Comparison of ENCODE assay signal across 23 mouse cellular contexts in the genomic region with DNA sequence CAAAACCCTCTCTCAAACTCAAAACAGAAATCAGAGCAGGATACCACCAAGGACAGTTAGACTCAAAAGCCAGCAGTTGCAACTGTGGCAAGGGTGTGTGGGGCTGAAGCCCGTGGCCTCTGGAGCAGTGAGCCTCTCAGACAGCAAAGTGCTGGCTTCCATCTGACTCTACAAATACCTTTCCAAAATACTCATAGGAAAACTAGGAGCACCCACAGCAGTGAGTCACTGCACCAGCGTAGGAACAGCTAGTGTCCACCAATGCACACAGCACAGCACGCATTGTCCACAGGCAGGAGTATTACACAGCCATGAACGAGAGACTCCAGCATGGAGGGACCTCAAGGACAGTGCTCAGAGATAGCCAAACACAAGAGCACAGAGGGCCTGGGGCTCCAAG. TPM values are rescaled to one million over a fixed set of nuclear protein-coding genes. Genes with fewer than 3 reads are reported as not detected.
DNase-seq lines count a peak whose midpoint lies in the region; ATAC-seq and TF ChIP-seq lines count a peak whose summit lies in the region.
"Had no signal": no experiment of that assay in that cellular context is flagged by ENCODE, and none has a peak within 500 bp of the region (broad histone marks: within the 10 kb centered on the region; RNA-seq: fewer than 3 reads in every experiment).

No protein-coding gene starts in this region.

- no peaks in the 10 kb centered on the region for H3K27me3 ChIP-seq in forebrain, embryonic 13.5 days
- H3K27me3 ChIP-seq in forebrain, embryonic 14.5 days (replicated peaks; ENCODE audit: control insufficient read depth, insufficient read depth, low read length): no peaks in the 10 kb centered on the region
- no peaks in the 10 kb centered on the region for H3K27me3 ChIP-seq in lung, postnatal 0 days (replicated peaks; ENCODE audit: insufficient read depth, low read length)
- H3K27me3 ChIP-seq in small intestine, adult 2 months (ENCODE audit: control insufficient read depth, insufficient read depth, low read length): no peaks in the 10 kb centered on the region
- H3K27me3 ChIP-seq: embryonic facial prominence, embryonic 12.5 days; hindbrain, embryonic 13.5 days; intestine, embryonic 15.5 days; limb, embryonic 15.5 days; lung, embryonic 15.5 days; midbrain, embryonic 15.5 days had no signal

- TF ChIP-seq EP300 in lung, postnatal 0 days (IDR thresholded peaks at IDR 0.05): no peak

- H3K4me3 ChIP-seq in forebrain, embryonic 13.5 days: no peak overlapping the region
- no peak overlapping the region for H3K4me3 ChIP-seq in forebrain, embryonic 14.5 days (ENCODE audit: low read depth, low read length)
- no peak overlapping the region for H3K4me3 ChIP-seq in lung, postnatal 0 days (ENCODE audit: low read depth, low read length)
- no peak overlapping the region for H3K4me3 ChIP-seq in embryonic fibroblast, embryonic 13.5 days (ENCODE audit: insufficient read depth, low read length)
- H3K4me3 ChIP-seq in small intestine, adult 2 months (ENCODE audit: low read depth, low read length): no peak overlapping the region
- H3K4me3 ChIP-seq: embryonic facial prominence, embryonic 12.5 days; hindbrain, embryonic 13.5 days; intestine, embryonic 15.5 days; limb, embryonic 15.5 days; lung, embryonic 15.5 days; midbrain, embryonic 15.5 days had no signal

- 91% methylated on average over 4 of the region's 4 CpGs for WGBS in forebrain, embryonic 13.5 days
- 88% methylated on average over 4 of the region's 4 CpGs for WGBS in forebrain, embryonic 14.5 days
- 86% methylated on average over 4 of the region's 4 CpGs for WGBS in lung, postnatal 0 days
- 97% methylated on average over 4 of the region's 4 CpGs for WGBS in small intestine, adult 2 months

- no peak overlapping the region for H3K27ac ChIP-seq in forebrain, embryonic 13.5 days
- no peak overlapping the region for H3K27ac ChIP-seq in forebrain, embryonic 14.5 days (ENCODE audit: low read depth, low read length)
- peak overlapping the region; percentile 95; the same call in 1 of the 2 replicates for H3K27ac ChIP-seq in lung, postnatal 0 days (ENCODE audit: low read length)
- peak overlapping the region; percentile 80 for H3K27ac ChIP-seq in embryonic fibroblast, embryonic 13.5 days (ENCODE audit: insufficient read depth, low read length)
- H3K27ac ChIP-seq in small intestine, adult 2 months (ENCODE audit: insufficient read depth, low read depth, low read length): peak overlapping the region; percentile 41; the same call in 1 of the 2 replicates
- H3K27ac ChIP-seq: embryonic facial prominence, embryonic 12.5 days; hindbrain, embryonic 13.5 days; limb, embryonic 15.5 days; lung, embryonic 15.5 days; midbrain, embryonic 15.5 days had no signal

- TF ChIP-seq CTCF in lung, postnatal 0 days (IDR thresholded peaks at IDR 0.05): no peak
- TF ChIP-seq CTCF in embryonic fibroblast, embryonic 13.5 days (IDR thresholded peaks at IDR 0.05; ENCODE audit: borderline replicate concordance, insufficient read depth, low read length): no peak
- TF ChIP-seq CTCF in small intestine, adult 2 months (IDR thresholded peaks at IDR 0.05; ENCODE audit: extremely low read depth, insufficient read length, insufficient replicate concordance, low read depth, low read length): no peak

- no peaks in the 10 kb centered on the region for H3K9me3 ChIP-seq in forebrain, embryonic 13.5 days (replicated peaks)
- H3K9me3 ChIP-seq in forebrain, embryonic 14.5 days (replicated peaks; ENCODE audit: control insufficient read depth, low read length): no peaks in the 10 kb centered on the region
- H3K9me3 ChIP-seq in lung, postnatal 0 days (ENCODE audit: low read length): no peaks in the 10 kb centered on the region
- H3K9me3 ChIP-seq: embryonic facial prominence, embryonic 12.5 days; hindbrain, embryonic 13.5 days; intestine, embryonic 15.5 days; limb, embryonic 15.5 days; lung, embryonic 15.5 days; midbrain, embryonic 15.5 days had no signal

- no peak for ATAC-seq in forebrain, embryonic 13.5 days
- no peak for ATAC-seq in forebrain, embryonic 14.5 days
- ATAC-seq in lung, postnatal 0 days: no peak
- no peak for ATAC-seq in erythroblast, adult 5-6 weeks (replicated peaks; ENCODE audit: low FRiP score, poor library complexity, severe bottlenecking)
- ATAC-seq: forebrain, postnatal 0 days; intestine, embryonic 15.5 days; midbrain, embryonic 15.5 days had no signal

- no peak for TF ChIP-seq POLR2A in embryonic fibroblast, embryonic 13.5 days (IDR thresholded peaks at IDR 0.05; ENCODE audit: low read depth, low read length)
- TF ChIP-seq POLR2A in small intestine, adult 2 months (IDR thresholded peaks at IDR 0.05; ENCODE audit: low read depth, low read length): no peak

- DNase-seq in forebrain, embryonic 14.5 days (ENCODE audit: low spot score): no peak
- DNase-seq in lung, postnatal 0 days (ENCODE audit: low spot score): no peak
- no peak for DNase-seq in lung, postnatal 14 days
- DNase-seq in adrenal gland, adult 18-20 months (ENCODE audit: low spot score in 2 of 2): no peak
- DNase-seq: adrenal gland, adult 8-10 months; cerebellum, postnatal 10 days; forebrain, postnatal 0 days; heart, postnatal 14 days; kidney, adult 9 months; kidney, postnatal 36 days; layer of hippocampus, adult 9-11 months; right cerebral cortex, postnatal 25 days had no signal

- H3K4me2 ChIP-seq in forebrain, embryonic 13.5 days: no peak overlapping the region
- no peak overlapping the region for H3K4me2 ChIP-seq in forebrain, embryonic 14.5 days (ENCODE audit: low read length)
- no peak overlapping the region for H3K4me2 ChIP-seq in lung, postnatal 0 days (replicated peaks; ENCODE audit: low read depth, low read length)
- H3K4me2 ChIP-seq: embryonic facial prominence, embryonic 12.5 days; heart, embryonic 11.5 days; hindbrain, embryonic 13.5 days; intestine, embryonic 15.5 days; limb, embryonic 15.5 days; lung, embryonic 15.5 days; midbrain, embryonic 15.5 days had no signal

- H3K36me3 ChIP-seq in forebrain, embryonic 13.5 days (ENCODE audit: poor library complexity, severe bottlenecking): peaks cover 27% of the 10 kb centered on the region
- H3K36me3 ChIP-seq in forebrain, embryonic 14.5 days (ENCODE audit: control insufficient read depth, insufficient read depth, low read length): peaks cover 22% of the 10 kb centered on the region
- peaks cover 30% of the 10 kb centered on the region for H3K36me3 ChIP-seq in lung, postnatal 0 days (ENCODE audit: insufficient read depth, low read length)
- peaks cover 45% of the 10 kb centered on the region for H3K36me3 ChIP-seq in small intestine, adult 2 months (ENCODE audit: control insufficient read depth, insufficient read depth, low read length)

- H3K4me1 ChIP-seq in forebrain, embryonic 13.5 days: peaks cover 7% of the 10 kb centered on the region; the same call in 1 of the 2 replicates
- no peaks in the 10 kb centered on the region for H3K4me1 ChIP-seq in forebrain, embryonic 14.5 days (ENCODE audit: control insufficient read depth, insufficient read depth, low read length)
- H3K4me1 ChIP-seq in lung, postnatal 0 days (ENCODE audit: insufficient read depth, low read depth, low read length): peaks cover 42% of the 10 kb centered on the region
- H3K4me1 ChIP-seq in embryonic fibroblast, embryonic 13.5 days (ENCODE audit: control insufficient read depth, insufficient read depth, low read length): peaks cover 29% of the 10 kb centered on the region
- peaks cover 26% of the 10 kb centered on the region for H3K4me1 ChIP-seq in small intestine, adult 2 months (ENCODE audit: control insufficient read depth, insufficient read depth, insufficient read length, low read length)

- 0 out of 2 replicates have a peak overlapping the region, but pooled peaks have one; percentile 26 for H3K9ac ChIP-seq in forebrain, embryonic 13.5 days
- H3K9ac ChIP-seq in forebrain, embryonic 14.5 days (ENCODE audit: low read length): no peak overlapping the region
- H3K9ac ChIP-seq in lung, postnatal 0 days (replicated peaks; ENCODE audit: low read depth): no peak overlapping the region
- H3K9ac ChIP-seq: embryonic facial prominence, embryonic 12.5 days; forebrain, postnatal 0 days; hindbrain, embryonic 13.5 days; intestine, embryonic 15.5 days; limb, embryonic 15.5 days; lung, embryonic 15.5 days; midbrain, embryonic 15.5 days had no signal

RNA-seq across cellular contexts. Expression of gene Sbno2, which starts 29.0 kb away (rescaled TPM):
- polyA plus RNA-seq in forebrain, embryonic 13.5 days (2015; fragmentation: Nextera tagmentation; extraction: Ambion mirVana): 11.6 and 13.6 TPM in 2 replicates
- polyA plus RNA-seq in forebrain, embryonic 14.5 days (2014; fragmentation: Nextera tagmentation; extraction: Ambion mirVana): 8.1 and 11.1 TPM in 2 replicates
- polyA plus RNA-seq in lung, postnatal 0 days (2015; fragmentation: Nextera tagmentation; extraction: Ambion mirVana): 17.5 and 26.4 TPM in 2 replicates
- 50.7 and 53.5 TPM in 2 replicates for polyA plus RNA-seq in embryonic fibroblast, embryonic 13.5 days (2011; ENCODE audit: insufficient read length, low read depth, missing spikeins)
- polyA plus RNA-seq in small intestine, adult 2 months (2012; rRNA removed): 61.2 and 126 TPM in 2 replicates
- 9.2 and 12.5 TPM in 2 replicates for total RNA-seq in erythroblast, adult 5-6 weeks (2015; ENCODE audit: low replicate concordance)
- 17.1 and 20.9 TPM in 2 replicates for total RNA-seq in erythroblast, adult 5-6 weeks (2017; ENCODE audit: low replicate concordance)
- total RNA-seq in adrenal gland, adult 18-20 months (2021): 10 to 100 TPM; 31.0 to 41.4 TPM

RNA-seq across cellular contexts. Expression of gene Gpx4, which starts 29.4 kb away (rescaled TPM):
- 487 and 489 TPM in 2 replicates for polyA plus RNA-seq in forebrain, embryonic 13.5 days (2015; fragmentation: Nextera tagmentation; extraction: Ambion mirVana)
- polyA plus RNA-seq in forebrain, embryonic 14.5 days (2014; fragmentation: Nextera tagmentation; extraction: Ambion mirVana): 555 and 632 TPM in 2 replicates
- 1,058 and 1,082 TPM in 2 replicates for polyA plus RNA-seq in lung, postnatal 0 days (2015; fragmentation: Nextera tagmentation; extraction: Ambion mirVana)
- 214 and 217 TPM in 2 replicates for polyA plus RNA-seq in embryonic fibroblast, embryonic 13.5 days (2011; ENCODE audit: insufficient read length, low read depth, missing spikeins)
- polyA plus RNA-seq in small intestine, adult 2 months (2012; rRNA removed): 388 and 646 TPM in 2 replicates
- total RNA-seq in erythroblast, adult 5-6 weeks (2015; ENCODE audit: low replicate concordance): 108 and 169 TPM in 2 replicates
- 96.3 and 123 TPM in 2 replicates for total RNA-seq in erythroblast, adult 5-6 weeks (2017; ENCODE audit: low replicate concordance)
- 1,000 to 10,000 TPM; 1,091 to 1,886 TPM for total RNA-seq in adrenal gland, adult 18-20 months (2021)

RNA-seq across cellular contexts. Expression of gene Polr2e, which starts 36.8 kb away (rescaled TPM):
- polyA plus RNA-seq in forebrain, embryonic 13.5 days (2015; fragmentation: Nextera tagmentation; extraction: Ambion mirVana): 193 and 199 TPM in 2 replicates
- 205 and 219 TPM in 2 replicates for polyA plus RNA-seq in forebrain, embryonic 14.5 days (2014; fragmentation: Nextera tagmentation; extraction: Ambion mirVana)
- polyA plus RNA-seq in lung, postnatal 0 days (2015; fragmentation: Nextera tagmentation; extraction: Ambion mirVana): 178 and 202 TPM in 2 replicates
- 46.3 and 61.0 TPM in 2 replicates for polyA plus RNA-seq in embryonic fibroblast, embryonic 13.5 days (2011; ENCODE audit: insufficient read length, low read depth, missing spikeins)
- polyA plus RNA-seq in small intestine, adult 2 months (2012; rRNA removed): 140 and 186 TPM in 2 replicates
- 23.6 and 33.4 TPM in 2 replicates for total RNA-seq in erythroblast, adult 5-6 weeks (2015; ENCODE audit: low replicate concordance)
- 4.5 and 9.9 TPM in 2 replicates for total RNA-seq in erythroblast, adult 5-6 weeks (2017; ENCODE audit: low replicate concordance)
- total RNA-seq in adrenal gland, adult 18-20 months (2021): 10 to 100 TPM; 86.3 to 94.3 TPM

RNA-seq across cellular contexts. Expression of gene Stk11, which starts 39.2 kb away (rescaled TPM):
- 20.7 and 21.6 TPM in 2 replicates for polyA plus RNA-seq in forebrain, embryonic 13.5 days (2015; fragmentation: Nextera tagmentation; extraction: Ambion mirVana)
- polyA plus RNA-seq in forebrain, embryonic 14.5 days (2014; fragmentation: Nextera tagmentation; extraction: Ambion mirVana): 25.5 and 27.7 TPM in 2 replicates
- polyA plus RNA-seq in lung, postnatal 0 days (2015; fragmentation: Nextera tagmentation; extraction: Ambion mirVana): 19.0 and 19.8 TPM in 2 replicates
- polyA plus RNA-seq in embryonic fibroblast, embryonic 13.5 days (2011; ENCODE audit: insufficient read length, low read depth, missing spikeins): 80.8 and 91.7 TPM in 2 replicates
- polyA plus RNA-seq in small intestine, adult 2 months (2012; rRNA removed): 77.5 and 124 TPM in 2 replicates
- total RNA-seq in erythroblast, adult 5-6 weeks (2015; ENCODE audit: low replicate concordance): 47.7 and 60.0 TPM in 2 replicates
- total RNA-seq in erythroblast, adult 5-6 weeks (2017; ENCODE audit: low replicate concordance): 152 and 195 TPM in 2 replicates
- total RNA-seq in adrenal gland, adult 18-20 months (2021): 100 to 1,000 TPM; 154 to 158 TPM

RNA-seq across cellular contexts. Expression of gene Arhgap45, which starts 59.9 kb away (rescaled TPM):
- polyA plus RNA-seq in forebrain, embryonic 13.5 days (2015; fragmentation: Nextera tagmentation; extraction: Ambion mirVana): 1.2 and 1.3 TPM in 2 replicates
- polyA plus RNA-seq in forebrain, embryonic 14.5 days (2014; fragmentation: Nextera tagmentation; extraction: Ambion mirVana): 1.1 and 1.5 TPM in 2 replicates
- 20.1 and 22.2 TPM in 2 replicates for polyA plus RNA-seq in lung, postnatal 0 days (2015; fragmentation: Nextera tagmentation; extraction: Ambion mirVana)
- polyA plus RNA-seq in embryonic fibroblast, embryonic 13.5 days (2011; ENCODE audit: insufficient read length, low read depth, missing spikeins): 1.7 and 3.1 TPM in 2 replicates
- polyA plus RNA-seq in small intestine, adult 2 months (2012; rRNA removed): 23.2 and 36.8 TPM in 2 replicates
- 23.1 and 31.6 TPM in 2 replicates for total RNA-seq in erythroblast, adult 5-6 weeks (2015; ENCODE audit: low replicate concordance)
- 28.6 and 35.8 TPM in 2 replicates for total RNA-seq in erythroblast, adult 5-6 weeks (2017; ENCODE audit: low replicate concordance)
- 1 to 10 TPM; 5.5 to 7.3 TPM for total RNA-seq in adrenal gland, adult 18-20 months (2021)

Comparison
In these comparisons a context has a peak if more than half of its experiments do, and no peak if none do; other contexts are left out.
1. H3K27ac ChIP-seq: peak in lung, postnatal 0 days (single experiment), embryonic fibroblast, embryonic 13.5 days (single experiment) and small intestine, adult 2 months (single experiment); none in forebrain, embryonic 13.5 days (single experiment) and forebrain, embryonic 14.5 days (single experiment).